ENCODE assay signal across 8 mouse cellular contexts in genomic region chr3:79178070-79178469, GRCm38 (mm10).
DNase-seq lines count a peak whose midpoint lies in the region; ATAC-seq and TF ChIP-seq lines count a peak whose summit lies in the region.

No protein-coding gene starts in this region.

- H3K4me3 ChIP-seq in cortical plate, adult 2 months (ENCODE audit: insufficient read depth, low read length) = no peak overlapping the region
- no peak overlapping the region for H3K4me3 ChIP-seq in liver, embryonic 15.5 days (replicated peaks)
- H3K4me3 ChIP-seq in forebrain, postnatal 0 days (ENCODE audit: low read depth, low read length) = no peak overlapping the region
- H3K4me3 ChIP-seq in forebrain, embryonic 15.5 days = no peak overlapping the region

- peak overlapping the region; percentile 51; the same call in 1 of the 2 replicates for H3K27ac ChIP-seq in cortical plate, adult 2 months (ENCODE audit: insufficient read depth, low read length)
- peak overlapping the region; percentile 51 for H3K27ac ChIP-seq in liver, embryonic 15.5 days (replicated peaks)
- no peak overlapping the region for H3K27ac ChIP-seq in forebrain, postnatal 0 days (ENCODE audit: low read depth, low read length)
- no peak overlapping the region for H3K27ac ChIP-seq in forebrain, embryonic 15.5 days (replicated peaks)

- peak; percentile 12 for DNase-seq in layer of hippocampus, adult 9-11 months
- no peak for DNase-seq in layer of hippocampus, adult 9-10 months (ENCODE audit: low spot score)
- DNase-seq in splenic B cell, adult 2 months (ENCODE audit: low read depth, low spot score) = peak; percentile 59
- no peak for DNase-seq in forebrain, postnatal 0 days
- DNase-seq in right cerebral cortex, postnatal 25 days = no peak

- H3K27me3 ChIP-seq in liver, embryonic 15.5 days = no peaks in the 10 kb centered on the region
- no peaks in the 10 kb centered on the region for H3K27me3 ChIP-seq in splenic B cell, adult 2 months (ENCODE audit: control insufficient read depth, insufficient read depth, low read length, poor library complexity, severe bottlenecking)
- no peaks in the 10 kb centered on the region for H3K27me3 ChIP-seq in forebrain, postnatal 0 days (ENCODE audit: insufficient read depth, low read length)
- no peaks in the 10 kb centered on the region for H3K27me3 ChIP-seq in forebrain, embryonic 15.5 days

- H3K4me2 ChIP-seq in liver, embryonic 15.5 days = no peak overlapping the region
- no peak overlapping the region for H3K4me2 ChIP-seq in forebrain, postnatal 0 days (ENCODE audit: low read depth)
- no peak overlapping the region for H3K4me2 ChIP-seq in forebrain, embryonic 15.5 days (replicated peaks)

- 43% methylated on average over 6 of the region's 6 CpGs for WGBS in liver, embryonic 15.5 days (ENCODE audit: insufficient replicate concordance)
- 79% methylated on average over 6 of the region's 6 CpGs for WGBS in forebrain, postnatal 0 days
- WGBS in forebrain, embryonic 15.5 days = 83% methylated on average over 6 of the region's 6 CpGs

- H3K9ac ChIP-seq in liver, embryonic 15.5 days = no peak overlapping the region
- H3K9ac ChIP-seq in forebrain, postnatal 0 days = no peak overlapping the region
- no peak overlapping the region for H3K9ac ChIP-seq in forebrain, embryonic 15.5 days (replicated peaks)

- no peak for TF ChIP-seq CTCF in cortical plate, adult 2 months (IDR thresholded peaks at IDR 0.05; ENCODE audit: extremely low read depth, insufficient read depth, low read length)
- no peak for TF ChIP-seq CTCF in forebrain, postnatal 0 days (IDR thresholded peaks at IDR 0.05; ENCODE audit: low read depth)

- H3K36me3 ChIP-seq in liver, embryonic 15.5 days (replicated peaks) = no peaks in the 10 kb centered on the region
- no peaks in the 10 kb centered on the region for H3K36me3 ChIP-seq in splenic B cell, adult 2 months (ENCODE audit: control insufficient read depth, insufficient read depth, low read length, poor library complexity, severe bottlenecking)
- H3K36me3 ChIP-seq in forebrain, postnatal 0 days (ENCODE audit: insufficient read depth) = no peaks in the 10 kb centered on the region
- H3K36me3 ChIP-seq in forebrain, embryonic 15.5 days = no peaks in the 10 kb centered on the region

- TF ChIP-seq POLR2A in cortical plate, adult 2 months (IDR thresholded peaks at IDR 0.05; ENCODE audit: extremely low read depth, insufficient read depth, low read length) = no peak

- no peak for ATAC-seq in liver, embryonic 15.5 days (ENCODE audit: insufficient read depth)
- ATAC-seq in forebrain, postnatal 0 days = no peak
- ATAC-seq in forebrain, embryonic 15.5 days (replicated peaks) = no peak

- H3K9me3 ChIP-seq in liver, embryonic 15.5 days (replicated peaks) = no peaks in the 10 kb centered on the region
- H3K9me3 ChIP-seq in forebrain, postnatal 0 days (ENCODE audit: low read length) = no peaks in the 10 kb centered on the region
- H3K9me3 ChIP-seq in forebrain, embryonic 15.5 days = no peaks in the 10 kb centered on the region

- H3K4me1 ChIP-seq in cortical plate, adult 2 months (ENCODE audit: control insufficient read depth, insufficient read depth, low read length) = peaks cover 7% of the 10 kb centered on the region
- H3K4me1 ChIP-seq in liver, embryonic 15.5 days (replicated peaks) = peaks cover 14% of the 10 kb centered on the region
- 0 out of 2 replicates have a peak, but pooled peaks cover 6% of the 10 kb centered on the region for H3K4me1 ChIP-seq in forebrain, postnatal 0 days (ENCODE audit: insufficient read depth)
- peaks cover 34% of the 10 kb centered on the region for H3K4me1 ChIP-seq in forebrain, embryonic 15.5 days

Comparison
In these comparisons a context has a peak if more than half of its experiments do, and no peak if none do; other contexts are left out.
1. DNase-seq: peak in layer of hippocampus, adult 9-11 months (single experiment) and splenic B cell, adult 2 months (single experiment); none in layer of hippocampus, adult 9-10 months (single experiment), forebrain, postnatal 0 days (single experiment) and right cerebral cortex, postnatal 25 days (single experiment).
2. H3K27ac ChIP-seq: peak in cortical plate, adult 2 months (single experiment) and liver, embryonic 15.5 days (single experiment); none in forebrain, postnatal 0 days (single experiment) and forebrain, embryonic 15.5 days (single experiment).